Mouse (Mus musculus) liver, postnatal 0 days (tissue): ENCODE measurements around the gene S100a2. TPM values are rescaled to one million over a fixed set of nuclear protein-coding genes. Genes with fewer than 3 reads are reported as not detected.

Experiments
- ATAC-seq: fragments of 200-750 bp; cut with Nextera tagmentation; 2 replicates; pipeline ENCODE4 v1.8.0; 2017; ENCODE audit warnings: mild to moderate bottlenecking, moderate library complexity
- DNase-seq: peaks from one replicate; pipeline ENCODE4 v3.0.0-alpha.2; 2016
- H3K27ac ChIP-seq: fragments of 300-500 bp; sonication (generic); 2 replicates; pipeline ENCODE4 v1.5.1; 2014; ENCODE audit warnings: antibody characterized with exemption, moderate library complexity, mild to moderate bottlenecking, low read depth
- H3K27me3 ChIP-seq: fragments of 300-500 bp; sonication (generic); 2 replicates; pipeline ENCODE4 v1.6.1; 2014; ENCODE audit warnings: low read length, control low read depth, mixed read lengths; ENCODE audit not compliant: insufficient read depth
- H3K36me3 ChIP-seq: fragments of 300-500 bp; sonication (generic); replicated peaks from 2 replicates; pipeline ENCODE4 v1.6.1; 2014; ENCODE audit warnings: mild to moderate bottlenecking, control low read depth, low read length, moderate library complexity, mixed read lengths; ENCODE audit not compliant: insufficient read depth
- H3K4me1 ChIP-seq: fragments of 300-500 bp; sonication (generic); 2 replicates; pipeline ENCODE4 v1.6.1; 2014; ENCODE audit warnings: antibody characterized with exemption, mild to moderate bottlenecking, control low read depth; ENCODE audit not compliant: insufficient read depth
- H3K4me2 ChIP-seq: fragments of 300-500 bp; sonication (generic); 2 replicates; pipeline ENCODE4 v1.6.1; 2014; ENCODE audit warnings: low read depth, mild to moderate bottlenecking, low read length, moderate library complexity, mixed read lengths
- H3K4me3 ChIP-seq: fragments of 300-500 bp; sonication (generic); 2 replicates; pipeline ENCODE4 v1.5.1; 2014; ENCODE audit warnings: low read depth, low read length
- H3K9ac ChIP-seq: fragments of 300-500 bp; sonication (generic); replicated peaks from 2 replicates; pipeline ENCODE4 v1.6.1; 2014; ENCODE audit warnings: mild to moderate bottlenecking, moderate library complexity
- H3K9me3 ChIP-seq: fragments of 300-500 bp; sonication (generic); 2 replicates; pipeline ENCODE4 v1.6.1; 2016; ENCODE audit warnings: mild to moderate bottlenecking, control low read depth, low read length, mixed read lengths
- CTCF ChIP-seq: sonication (generic); IDR thresholded peaks from 2 replicates; pipeline ENCODE4 v1.5.1; 2016; ENCODE audit warnings: antibody characterized with exemption, low read depth
- EP300 ChIP-seq: IDR thresholded peaks from 2 replicates; pipeline ENCODE4 v1.6.1; 2016; ENCODE audit warnings: antibody characterized with exemption, low read depth, mild to moderate bottlenecking
- WGBS: fragments of 180-500 bp; shearing (Covaris S2); extraction: QIAGEN DNeasy Blood & Tissue Kit; methylation state at CpG from one replicate; pipeline ENCODE4 v1.1.7; 2014; ENCODE audit not compliant: insufficient replicate concordance; 5-methylcytosine and 5-hydroxymethylcytosine counted together
- polyA plus RNA-seq: library from polyadenylated mRNA; unstranded; fragments of >200 nt; fragmentation: Nextera tagmentation; extraction: Ambion mirVana; gene quantifications from 2 replicates; pipeline ENCODE4 v1.2.1, GENCODE M21; 2015

S100a2 gene
- polyA plus RNA-seq, 1 experiment from 2014 or later, result not detected

DNA sequence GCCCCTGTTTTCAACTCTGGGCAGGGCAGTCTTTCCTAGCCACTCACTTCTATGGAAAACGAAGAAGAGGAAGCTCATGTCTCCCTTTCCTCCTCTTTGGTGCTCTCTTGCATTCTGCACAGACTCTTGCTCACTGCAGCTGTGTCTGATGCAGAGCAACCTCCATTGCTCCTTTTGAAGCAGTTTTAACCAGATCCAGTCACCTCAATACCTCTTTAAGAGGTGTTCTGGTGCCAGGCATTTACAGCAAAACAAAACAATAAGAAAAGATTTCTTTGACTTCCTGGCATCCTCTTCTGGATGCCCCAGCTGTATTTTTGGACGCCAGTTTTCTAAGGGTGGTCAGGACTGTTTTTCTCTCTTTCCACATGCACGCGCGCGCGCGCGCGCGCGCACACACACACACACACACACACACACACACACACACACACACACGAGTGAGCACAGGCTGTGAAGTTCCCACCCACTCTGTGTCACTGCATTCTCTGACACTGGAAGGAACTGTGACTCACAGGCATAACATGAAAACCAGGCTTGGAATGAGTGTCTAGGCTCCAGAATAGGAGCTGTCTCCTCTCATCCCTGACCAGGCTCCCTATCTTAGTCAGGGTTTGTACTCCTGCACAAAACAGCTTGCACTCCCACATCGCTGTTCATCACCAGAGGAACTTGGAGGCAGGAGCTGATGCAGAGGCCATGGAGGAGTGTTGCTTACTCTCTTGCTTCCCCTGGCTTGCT is 2.5 kb upstream of the S100a2 start:
- Histone ChIP-seq H3K4me2 (0 out of 2 replicates have a peak overlapping the region, but pooled peaks have one; percentile 2), H3K36me3 (no peaks in the 10 kb centered on the region), H3K9ac (no peak overlapping the region), H3K27ac (peak overlapping the region; percentile 70), H3K4me1 (peaks cover 10% of the 10 kb centered on the region; the same call in 1 of the 2 replicates), H3K4me3 (no peak overlapping the region), H3K27me3 (no peaks in the 10 kb centered on the region), H3K9me3 (no peaks in the 10 kb centered on the region)
- no peak for ATAC-seq
- no peak for TF ChIP-seq EP300
- TF ChIP-seq CTCF, result no peak
- 74% methylated on average over 14 of the region's 14 CpGs for WGBS
- DNase-seq, result no peak

DNA sequence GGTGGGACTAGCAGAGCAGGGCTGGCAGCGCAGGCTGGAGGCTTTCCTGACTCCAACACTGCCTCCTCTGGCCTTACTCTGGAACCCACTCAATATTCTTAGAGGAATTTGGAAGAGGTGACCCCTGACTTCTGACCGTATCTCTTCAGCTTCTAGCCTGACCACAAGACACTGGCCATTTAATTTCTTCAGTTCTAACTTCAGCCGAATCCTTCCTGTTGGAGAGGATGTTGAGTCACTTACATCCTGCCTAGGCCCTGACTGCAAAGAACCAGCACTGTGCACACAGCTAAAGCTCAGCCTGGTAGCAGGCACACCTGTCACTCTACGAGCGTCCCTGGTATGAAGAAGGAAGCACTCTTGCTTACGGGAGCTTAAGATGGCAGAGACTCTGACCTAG is 657 bp upstream of the S100a2 start:
- TF ChIP-seq EP300, result no peak
- TF ChIP-seq CTCF, result no peak
- 0 out of 2 replicates have a peak overlapping the region, but pooled peaks have one; percentile 1 for H3K4me2 ChIP-seq
- no peaks in the 10 kb centered on the region for H3K27me3 ChIP-seq
- H3K9me3 ChIP-seq, result no peaks in the 10 kb centered on the region
- H3K27ac ChIP-seq, result peak overlapping the region; percentile 67
- peaks cover 10% of the 10 kb centered on the region; the same call in 1 of the 2 replicates for H3K4me1 ChIP-seq
- 47% methylated on average over 6 of the region's 6 CpGs for WGBS
- peak; percentile 64 for ATAC-seq
- H3K36me3 ChIP-seq, result no peaks in the 10 kb centered on the region
- H3K9ac ChIP-seq, result no peak overlapping the region
- H3K4me3 ChIP-seq, result no peak overlapping the region
- DNase-seq, result no peak

DNA sequence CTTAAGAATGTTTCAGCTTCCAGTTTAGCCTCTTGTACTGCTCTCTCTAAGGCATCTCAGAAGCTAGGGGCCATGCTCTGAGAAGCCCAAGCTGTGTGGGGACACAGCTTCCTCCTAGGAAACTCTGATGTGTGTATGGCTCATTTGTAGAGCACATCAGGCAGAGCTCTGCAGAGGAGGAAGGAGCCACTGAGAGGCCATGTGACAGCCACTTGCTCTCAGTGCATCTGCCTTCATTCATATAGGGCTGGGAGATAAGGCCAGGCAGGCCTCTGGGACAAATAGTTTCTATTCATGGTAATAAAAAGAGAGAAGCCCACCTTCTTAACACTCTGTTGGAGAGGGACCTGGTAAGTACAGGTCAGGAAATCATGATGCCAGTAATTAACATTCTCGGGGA is 4.4 kb downstream of the S100a2 start:
- no peak overlapping the region for H3K27ac ChIP-seq
- TF ChIP-seq CTCF (no peak), EP300 (no peak)
- WGBS, result 82% methylated on average over 1 of the region's 1 CpGs
- no peak for DNase-seq
- 0 out of 2 replicates have a peak, but pooled peaks cover 2% of the 10 kb centered on the region for H3K4me1 ChIP-seq
- no peaks in the 10 kb centered on the region for H3K36me3 ChIP-seq
- H3K27me3 ChIP-seq, result no peaks in the 10 kb centered on the region
- H3K9ac ChIP-seq, result no peak overlapping the region
- H3K4me2 ChIP-seq, result no peak overlapping the region
- H3K4me3 ChIP-seq, result no peak overlapping the region
- ATAC-seq, result no peak
- no peaks in the 10 kb centered on the region for H3K9me3 ChIP-seq

DNA sequence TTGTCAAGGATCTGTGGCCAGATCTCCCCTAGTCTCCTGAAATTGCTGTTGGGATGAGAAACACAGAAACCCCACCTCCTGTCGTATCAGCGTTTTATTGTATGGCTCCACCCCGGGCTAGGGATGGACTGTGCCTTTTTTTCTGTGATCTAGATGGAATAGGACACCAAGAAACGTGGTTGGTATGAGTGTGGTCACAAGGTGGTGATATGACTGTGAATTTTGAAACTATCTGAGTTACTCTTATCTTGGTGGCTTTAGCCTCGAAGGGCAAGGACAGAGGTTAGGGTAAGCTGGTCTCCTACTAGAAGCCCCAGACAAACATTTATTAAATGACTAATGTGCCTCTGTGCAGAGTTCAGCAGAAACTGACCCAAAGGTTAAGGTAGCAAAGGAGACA is 5.5 kb downstream of the S100a2 start:
- Histone ChIP-seq H3K9me3 (no peaks in the 10 kb centered on the region), H3K27me3 (no peaks in the 10 kb centered on the region), H3K4me2 (no peak overlapping the region), H3K36me3 (no peaks in the 10 kb centered on the region), H3K4me1 (no peaks in the 10 kb centered on the region), H3K4me3 (no peak overlapping the region), H3K27ac (no peak overlapping the region), H3K9ac (no peak overlapping the region)
- ATAC-seq (no peak), DNase-seq (no peak)
- no peak for TF ChIP-seq EP300
- TF ChIP-seq CTCF, result no peak
- WGBS, result 62% methylated on average over 5 of the region's 5 CpGs

DNA sequence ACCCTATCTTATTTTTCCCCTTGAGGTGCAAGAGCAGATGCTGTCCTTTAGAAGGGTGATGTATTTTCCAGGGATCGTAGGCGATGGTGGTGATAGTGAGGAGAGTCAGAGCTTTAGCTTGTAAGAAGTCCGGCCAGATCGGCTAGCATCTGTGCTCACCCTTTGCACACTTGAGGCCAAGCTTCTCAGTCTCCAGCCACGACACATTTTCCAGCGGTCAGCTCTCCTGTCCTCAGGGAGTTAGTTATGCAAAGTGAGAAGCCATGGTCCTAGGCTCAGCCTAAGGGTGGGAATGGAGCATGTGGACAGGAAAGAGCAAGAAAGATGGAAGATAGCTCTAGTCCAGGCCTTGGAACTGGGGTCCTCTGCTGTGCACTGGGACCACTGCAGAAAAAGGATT is 6.8 kb downstream of the S100a2 start:
- no peaks in the 10 kb centered on the region for H3K27me3 ChIP-seq
- H3K9me3 ChIP-seq, result no peaks in the 10 kb centered on the region
- no peak for DNase-seq
- no peak overlapping the region for H3K27ac ChIP-seq
- 81% methylated on average over 6 of the region's 6 CpGs for WGBS
- no peaks in the 10 kb centered on the region for H3K4me1 ChIP-seq
- ATAC-seq, result no peak
- H3K36me3 ChIP-seq, result no peaks in the 10 kb centered on the region
- H3K4me3 ChIP-seq, result no peak overlapping the region
- no peak for TF ChIP-seq CTCF
- no peak for TF ChIP-seq EP300
- no peak overlapping the region for H3K9ac ChIP-seq
- no peak overlapping the region for H3K4me2 ChIP-seq

DNA sequence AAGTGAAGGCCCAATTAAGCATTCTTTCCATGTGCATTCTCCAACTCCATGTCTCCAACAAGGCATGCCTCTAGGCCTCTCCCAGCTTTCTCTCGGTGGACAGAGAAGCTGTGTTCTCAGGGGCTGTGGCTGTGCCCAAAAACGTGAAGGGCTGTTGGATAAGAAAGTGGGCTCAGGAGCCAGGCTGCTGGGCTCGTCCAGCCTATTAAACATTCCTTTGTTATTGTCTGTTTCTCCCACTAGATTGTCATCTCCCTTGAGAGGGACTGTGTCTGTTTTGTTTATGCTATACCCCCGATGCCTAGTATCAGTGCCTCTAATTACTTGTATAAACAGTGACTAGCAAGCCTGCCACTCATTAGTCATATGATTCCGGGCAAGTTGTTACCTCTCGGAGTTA is 7.7 kb downstream of the S100a2 start:
- Histone ChIP-seq H3K4me2 (no peak overlapping the region), H3K4me1 (no peaks in the 10 kb centered on the region), H3K27me3 (no peaks in the 10 kb centered on the region), H3K36me3 (no peaks in the 10 kb centered on the region), H3K4me3 (no peak overlapping the region), H3K9ac (no peak overlapping the region), H3K27ac (no peak overlapping the region), H3K9me3 (no peaks in the 10 kb centered on the region)
- WGBS, result 54% methylated on average over 6 of the region's 6 CpGs
- DNase-seq (no peak), ATAC-seq (no peak)
- TF ChIP-seq CTCF, result no peak
- no peak for TF ChIP-seq EP300
